Mouse (Mus musculus) myocyte (in vitro differentiated cells): ENCODE results near the gene Epsti1.

Source experiments
- CEBPB ChIP-seq: IDR thresholded peaks from 2 replicates; pipeline ENCODE4 v1.6.1; 2011; ENCODE audit warnings: mild to moderate bottlenecking, moderate library complexity; ENCODE audit not compliant: poor library complexity, insufficient read depth, severe bottlenecking
- E2F4 ChIP-seq: IDR thresholded peaks from one replicate; pipeline ENCODE4 v1.6.1; 2011; ENCODE audit warnings: mild to moderate bottlenecking, control low read depth, moderate library complexity; ENCODE audit not compliant: insufficient read depth
- MAX ChIP-seq: IDR thresholded peaks from one replicate; pipeline ENCODE4 v1.6.1; 2011; ENCODE audit warnings: low read depth, mild to moderate bottlenecking, control low read depth
- MYOD1 ChIP-seq, 3 experiments: IDR thresholded peaks; one replicate each; pipeline ENCODE4 v1.6.1; 2011; ENCODE audit warnings: control low read depth in 2 of 3, low read depth in 2 of 3, mild to moderate bottlenecking in 2 of 3, moderate library complexity in 1 of 3; ENCODE audit not compliant: insufficient read length in 2 of 3, control insufficient read depth in 1 of 3
- POLR2A ChIP-seq: IDR thresholded peaks from one replicate; pipeline ENCODE4 v1.6.1; 2011; ENCODE audit warnings: low read depth, mild to moderate bottlenecking, control low read depth, moderate library complexity; ENCODE audit not compliant: insufficient read length
- POLR2AphosphoS2 ChIP-seq: IDR thresholded peaks from one replicate; pipeline ENCODE4 v1.6.1; 2011; ENCODE audit warnings: low read depth, control low read depth; ENCODE audit not compliant: insufficient read length
- TCF12 ChIP-seq: IDR thresholded peaks from one replicate; pipeline ENCODE4 v1.6.1; 2011; ENCODE audit warnings: mild to moderate bottlenecking, control low read depth; ENCODE audit not compliant: poor library complexity, insufficient read depth, severe bottlenecking
- TCF3 ChIP-seq: IDR thresholded peaks from one replicate; pipeline ENCODE4 v1.6.1; 2011; ENCODE audit warnings: low read depth, control low read depth; ENCODE audit not compliant: insufficient read length
- USF1 ChIP-seq: IDR thresholded peaks from one replicate; pipeline ENCODE4 v1.6.1; 2011; ENCODE audit warnings: low read depth, mild to moderate bottlenecking, control low read depth, moderate library complexity

- TF ChIP-seq POLR2A (no peak), MAX (no peak), TCF3 (peak; percentile 14), USF1 (peak; percentile 76), E2F4 (no peak), TCF12 (no peak), CEBPB (no peak), POLR2AphosphoS2 (no peak), MYOD1 (IDR thresholded peaks at IDR 0.05; ENCODE audit: control insufficient read depth in 1 of 3, insufficient read length in 2 of 3, low read depth in 2 of 3) (peak in 1 of 3 experiments; percentile 34)
Measured at GRCm38 (mm10) chr14:77881998-77882397, 22.0 kb upstream of the Epsti1 start.
